ENCODE assay signal across 11 mouse cellular contexts in the genomic region with DNA sequence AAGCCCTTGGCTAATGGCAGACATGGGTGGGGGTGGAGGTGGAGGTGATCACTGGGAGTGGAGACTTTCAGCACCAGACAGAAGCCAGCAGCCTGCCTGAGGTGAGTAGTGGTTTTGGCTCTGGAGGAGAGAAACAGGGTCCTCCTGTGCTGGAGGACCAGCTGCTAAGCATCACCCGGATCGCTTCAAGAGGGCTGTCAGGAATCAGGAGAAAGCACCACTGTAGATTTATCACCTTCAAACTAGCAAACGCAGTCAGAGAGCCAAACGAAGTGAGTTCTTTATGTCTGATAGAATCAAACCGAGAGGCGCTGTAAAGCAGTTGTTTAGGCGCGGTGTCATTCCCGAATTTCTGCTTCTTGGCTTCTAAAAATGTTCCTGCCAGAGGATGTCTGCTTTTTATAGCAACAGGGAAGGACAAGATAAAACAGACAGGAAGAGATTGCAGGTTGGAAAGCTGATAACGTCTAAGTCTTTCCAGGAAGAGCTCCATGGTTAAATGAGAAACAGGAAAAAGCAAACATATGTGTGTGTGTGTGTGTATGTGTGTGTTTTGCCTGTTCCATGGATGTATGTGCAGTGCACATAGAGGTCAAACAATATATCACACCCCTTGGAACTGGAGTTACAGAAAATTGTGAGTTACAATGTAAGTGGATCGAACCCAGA.
DNase-seq lines count a peak whose midpoint lies in the region; ATAC-seq and TF ChIP-seq lines count a peak whose summit lies in the region.
"Had no signal": no experiment of that assay in that cellular context is flagged by ENCODE, and none has a peak within 500 bp of the region (broad histone marks: within the 10 kb centered on the region; RNA-seq: fewer than 3 reads in every experiment).

No protein-coding gene starts in this region.

- peak; percentile 80 for TF ChIP-seq EP300 in lung, postnatal 0 days (IDR thresholded peaks at IDR 0.05)
- TF ChIP-seq EP300 in heart, postnatal 0 days (IDR thresholded peaks at IDR 0.05; ENCODE audit: low read depth), result no peak

- no peak overlapping the region for H3K4me2 ChIP-seq in lung, postnatal 0 days (replicated peaks; ENCODE audit: low read depth, low read length)
- H3K4me2 ChIP-seq in heart, postnatal 0 days (ENCODE audit: low read depth, low read length), result 0 out of 2 replicates have a peak overlapping the region, but pooled peaks have one; percentile 11

- intact Hi-C loops in heart, postnatal 25 days (cut with DNase I), result loop anchor here (2.0 kb wide), 1 partner anchor 23 kb away; no protein-coding TSS in a partner anchor

- peak; percentile 77 for DNase-seq in heart, adult 11 months
- no peak for DNase-seq in heart, postnatal 25 days (ENCODE audit: low spot score)
- peak; percentile 5 for DNase-seq in lung, postnatal 0 days (ENCODE audit: low spot score)
- no peak for DNase-seq in lung, adult 18-20 months
- peak; percentile 23 for DNase-seq in heart, postnatal 0 days (ENCODE audit: low spot score)
- peak; percentile 13 for DNase-seq in telencephalon, adult 2 months (ENCODE audit: low read depth, low spot score)
- DNase-seq in right cerebral cortex, adult 18-20 months, result no peak
- no peak for DNase-seq in testis, postnatal 14 days (ENCODE audit: low spot score)
- DNase-seq: B cell, adult 2 months; kidney, postnatal 10 days; thymus, postnatal 36 days had no signal

- H3K27ac ChIP-seq in lung, postnatal 0 days (ENCODE audit: low read length), result no peak overlapping the region
- H3K27ac ChIP-seq in heart, postnatal 0 days (ENCODE audit: low read depth), result peak overlapping the region; percentile 36

- no peaks in the 10 kb centered on the region for H3K36me3 ChIP-seq in lung, postnatal 0 days (ENCODE audit: insufficient read depth, low read length)
- H3K36me3 ChIP-seq in heart, postnatal 0 days (replicated peaks; ENCODE audit: control insufficient read depth, insufficient read depth, low read length), result no peaks in the 10 kb centered on the region

- H3K27me3 ChIP-seq in lung, postnatal 0 days (replicated peaks; ENCODE audit: insufficient read depth, low read length), result no peaks in the 10 kb centered on the region
- H3K27me3 ChIP-seq in heart, postnatal 0 days (ENCODE audit: control insufficient read depth, insufficient read depth, low read length), result no peaks in the 10 kb centered on the region

- H3K4me3 ChIP-seq in lung, postnatal 0 days (ENCODE audit: low read depth, low read length), result no peak overlapping the region
- H3K4me3 ChIP-seq in heart, postnatal 0 days (ENCODE audit: low read depth, low read length), result no peak overlapping the region

- no peaks in the 10 kb centered on the region for H3K9me3 ChIP-seq in lung, postnatal 0 days (ENCODE audit: low read length)
- no peaks in the 10 kb centered on the region for H3K9me3 ChIP-seq in heart, postnatal 0 days (replicated peaks; ENCODE audit: control insufficient read depth, low read length)

- 42% methylated on average over 11 of the region's 11 CpGs for WGBS in lung, postnatal 0 days
- 19% methylated on average over 11 of the region's 11 CpGs for WGBS in heart, postnatal 0 days

- H3K9ac ChIP-seq in lung, postnatal 0 days (replicated peaks; ENCODE audit: low read depth), result no peak overlapping the region
- 0 out of 2 replicates have a peak overlapping the region, but pooled peaks have one; percentile 9 for H3K9ac ChIP-seq in heart, postnatal 0 days (replicated peaks; ENCODE audit: low read depth, low read length)

- no peak for TF ChIP-seq CTCF in lung, postnatal 0 days (IDR thresholded peaks at IDR 0.05)
- TF ChIP-seq CTCF in heart, postnatal 0 days (IDR thresholded peaks at IDR 0.05; ENCODE audit: low read depth), result no peak

- no peak for ATAC-seq in lung, postnatal 0 days
- 0 out of 2 replicates have a peak, but pooled peaks have one; percentile 14 for ATAC-seq in heart, postnatal 0 days (ENCODE audit: insufficient read depth, low read depth)

- no peaks in the 10 kb centered on the region for H3K4me1 ChIP-seq in lung, postnatal 0 days (ENCODE audit: insufficient read depth, low read depth, low read length)
- H3K4me1 ChIP-seq in heart, postnatal 0 days (ENCODE audit: control insufficient read depth, insufficient read depth), result peaks cover 12% of the 10 kb centered on the region; the same call in 1 of the 2 replicates

Comparison
In these comparisons a context has a peak if more than half of its experiments do, and no peak if none do; other contexts are left out.
1. DNase-seq: peak in heart, adult 11 months (single experiment), lung, postnatal 0 days (single experiment), heart, postnatal 0 days (single experiment) and telencephalon, adult 2 months (single experiment); none in heart, postnatal 25 days (single experiment), lung, adult 18-20 months (0 of 2), right cerebral cortex, adult 18-20 months (single experiment) and testis, postnatal 14 days (single experiment).